Mouse (Mus musculus): Measurements from ENCODE around the gene Exog. TPM values are rescaled to one million over a fixed set of nuclear protein-coding genes. Genes with fewer than 3 reads are reported as not detected.

The Exog gene
- polyA plus RNA-seq, 1 experiment from 2014 or later, result 29.0 TPM

- Histone ChIP-seq H3K27me3 (ENCODE audit: control insufficient read depth, insufficient read depth, low read length) (no peaks in the 10 kb centered on the region), H3K36me3 (ENCODE audit: control insufficient read depth, insufficient read depth, low read length) (no peaks in the 10 kb centered on the region), H3K4me1 (ENCODE audit: control insufficient read depth, insufficient read depth, low read length) (0 out of 2 replicates have a peak, but pooled peaks cover 5% of the 10 kb centered on the region), H3K27ac (ENCODE audit: low read length) (peak overlapping the region; percentile 2; the same call in 1 of the 2 replicates), H3K4me2 (replicated peaks; ENCODE audit: low read depth, low read length) (no peak overlapping the region), H3K4me3 (ENCODE audit: low read depth, low read length) (no peak overlapping the region), H3K9ac (replicated peaks; ENCODE audit: low read depth, low read length) (no peak overlapping the region), H3K9me3 (ENCODE audit: control insufficient read depth, low read depth, low read length) (peaks cover 7% of the 10 kb centered on the region; the same call in 1 of the 2 replicates)
- WGBS, result 73% methylated on average over 11 of the region's 11 CpGs
- no peak for ATAC-seq (ENCODE audit: insufficient number of reproducible peaks, insufficient read depth, low FRiP score, low read depth)
Observed at GRCm38 (mm10) chr9:119408898-119409664, 35.7 kb upstream of the Exog start.

- no peak overlapping the region for H3K9ac ChIP-seq (replicated peaks; ENCODE audit: low read depth, low read length)
- no peak overlapping the region for H3K4me3 ChIP-seq (ENCODE audit: low read depth, low read length)
- no peaks in the 10 kb centered on the region for H3K27me3 ChIP-seq (ENCODE audit: control insufficient read depth, insufficient read depth, low read length)
- WGBS, result 82% methylated on average over 5 of the region's 5 CpGs
- peaks cover 7% of the 10 kb centered on the region; the same call in 1 of the 2 replicates for H3K9me3 ChIP-seq (ENCODE audit: control insufficient read depth, low read depth, low read length)
- no peak overlapping the region for H3K27ac ChIP-seq (ENCODE audit: low read length)
- ATAC-seq (ENCODE audit: insufficient number of reproducible peaks, insufficient read depth, low FRiP score, low read depth), result no peak
- no peaks in the 10 kb centered on the region for H3K36me3 ChIP-seq (ENCODE audit: control insufficient read depth, insufficient read depth, low read length)
- H3K4me2 ChIP-seq (replicated peaks; ENCODE audit: low read depth, low read length), result no peak overlapping the region
- H3K4me1 ChIP-seq (ENCODE audit: control insufficient read depth, insufficient read depth, low read length), result 0 out of 2 replicates have a peak, but pooled peaks cover 5% of the 10 kb centered on the region
Observed at GRCm38 (mm10) chr9:119409864-119410263, 34.9 kb upstream of the Exog start.

GRCm38 (mm10) chr9:119418025-119418424 is 26.7 kb upstream of the Exog start:
- H3K27ac ChIP-seq (ENCODE audit: low read length), result no peak overlapping the region

GRCm38 (mm10) chr9:119419852-119420438 is 24.8 kb upstream of the Exog start:
- no peaks in the 10 kb centered on the region for H3K36me3 ChIP-seq (ENCODE audit: control insufficient read depth, insufficient read depth, low read length)
- H3K9ac ChIP-seq (replicated peaks; ENCODE audit: low read depth, low read length), result no peak overlapping the region
- WGBS, result 79% methylated on average over 12 of the region's 12 CpGs
- no peak for ATAC-seq (ENCODE audit: insufficient number of reproducible peaks, insufficient read depth, low FRiP score, low read depth)
- no peak overlapping the region for H3K4me3 ChIP-seq (ENCODE audit: low read depth, low read length)
- H3K9me3 ChIP-seq (ENCODE audit: control insufficient read depth, low read depth, low read length), result no peaks in the 10 kb centered on the region
- H3K4me1 ChIP-seq (ENCODE audit: control insufficient read depth, insufficient read depth, low read length), result peaks cover 10% of the 10 kb centered on the region
- no peaks in the 10 kb centered on the region for H3K27me3 ChIP-seq (ENCODE audit: control insufficient read depth, insufficient read depth, low read length)
- no peak overlapping the region for H3K4me2 ChIP-seq (replicated peaks; ENCODE audit: low read depth, low read length)
- H3K27ac ChIP-seq (ENCODE audit: low read length), result no peak overlapping the region

More at GRCm38 (mm10) chr9:119418025-119418424, 26.7 kb upstream of the Exog start:
- ATAC-seq (ENCODE audit: insufficient number of reproducible peaks, insufficient read depth, low FRiP score, low read depth), result no peak
- H3K4me3 ChIP-seq (ENCODE audit: low read depth, low read length), result no peak overlapping the region
- no peaks in the 10 kb centered on the region for H3K27me3 ChIP-seq (ENCODE audit: control insufficient read depth, insufficient read depth, low read length)
- 63% methylated on average over 18 of the region's 18 CpGs for WGBS
- H3K9ac ChIP-seq (replicated peaks; ENCODE audit: low read depth, low read length), result no peak overlapping the region
- peaks cover 3% of the 10 kb centered on the region; the same call in 1 of the 2 replicates for H3K9me3 ChIP-seq (ENCODE audit: control insufficient read depth, low read depth, low read length)
- no peak overlapping the region for H3K4me2 ChIP-seq (replicated peaks; ENCODE audit: low read depth, low read length)
- no peaks in the 10 kb centered on the region for H3K4me1 ChIP-seq (ENCODE audit: control insufficient read depth, insufficient read depth, low read length)
- no peaks in the 10 kb centered on the region for H3K36me3 ChIP-seq (ENCODE audit: control insufficient read depth, insufficient read depth, low read length)

- Histone ChIP-seq H3K27me3 (ENCODE audit: control insufficient read depth, insufficient read depth, low read length) (no peaks in the 10 kb centered on the region), H3K4me2 (replicated peaks; ENCODE audit: low read depth, low read length) (peak overlapping the region; percentile 10; the same call in 1 of the 2 replicates), H3K4me1 (ENCODE audit: control insufficient read depth, insufficient read depth, low read length) (peaks cover 29% of the 10 kb centered on the region), H3K9me3 (ENCODE audit: control insufficient read depth, low read depth, low read length) (no peaks in the 10 kb centered on the region), H3K27ac (ENCODE audit: low read length) (peak overlapping the region; percentile 59; the same call in 1 of the 2 replicates), H3K9ac (replicated peaks; ENCODE audit: low read depth, low read length) (no peak overlapping the region), H3K36me3 (ENCODE audit: control insufficient read depth, insufficient read depth, low read length) (peaks cover 2% of the 10 kb centered on the region; the same call in 1 of the 2 replicates), H3K4me3 (ENCODE audit: low read depth, low read length) (no peak overlapping the region)
- WGBS, result 25% methylated on average over 7 of the region's 7 CpGs
- peak; percentile 81 for ATAC-seq (ENCODE audit: insufficient number of reproducible peaks, insufficient read depth, low FRiP score, low read depth)
Observed at GRCm38 (mm10) chr9:119425217-119425975, 19.3 kb upstream of the Exog start.

- H3K27ac ChIP-seq (ENCODE audit: low read length), result peak overlapping the region; percentile 59; the same call in 1 of the 2 replicates
- WGBS, result 80% methylated on average over 13 of the region's 13 CpGs
- no peak overlapping the region for H3K4me2 ChIP-seq (replicated peaks; ENCODE audit: low read depth, low read length)
- no peak overlapping the region for H3K4me3 ChIP-seq (ENCODE audit: low read depth, low read length)
- no peak overlapping the region for H3K9ac ChIP-seq (replicated peaks; ENCODE audit: low read depth, low read length)
- H3K4me1 ChIP-seq (ENCODE audit: control insufficient read depth, insufficient read depth, low read length), result peaks cover 29% of the 10 kb centered on the region
- no peaks in the 10 kb centered on the region for H3K9me3 ChIP-seq (ENCODE audit: control insufficient read depth, low read depth, low read length)
- ATAC-seq (ENCODE audit: insufficient number of reproducible peaks, insufficient read depth, low FRiP score, low read depth), result no peak
- H3K27me3 ChIP-seq (ENCODE audit: control insufficient read depth, insufficient read depth, low read length), result no peaks in the 10 kb centered on the region
- H3K36me3 ChIP-seq (ENCODE audit: control insufficient read depth, insufficient read depth, low read length), result peaks cover 2% of the 10 kb centered on the region; the same call in 1 of the 2 replicates
Observed at GRCm38 (mm10) chr9:119425976-119426415, 18.7 kb upstream of the Exog start.

DNA sequence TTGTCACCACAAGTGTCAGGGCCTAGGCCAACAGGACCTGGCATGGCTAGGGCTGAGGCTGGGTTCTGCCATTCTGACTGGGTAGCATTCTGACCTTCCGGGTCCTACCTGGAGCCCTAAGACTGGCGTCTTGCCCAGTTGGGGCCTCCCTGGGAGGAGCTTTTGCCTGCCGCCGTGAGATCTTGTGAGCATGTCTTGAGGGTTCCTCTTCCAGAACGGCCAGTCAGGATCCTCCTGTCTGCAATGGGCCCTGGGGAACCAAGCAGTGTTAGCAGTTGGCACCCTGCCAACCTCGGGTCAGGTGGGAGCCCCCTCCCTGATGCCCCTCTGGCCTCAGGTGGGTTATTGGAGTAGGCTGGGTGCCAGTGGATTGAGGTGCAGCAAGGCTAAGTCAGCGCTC is 18.3 kb upstream of the Exog start:
- 64% methylated on average over 7 of the region's 7 CpGs for WGBS
- H3K27ac ChIP-seq (ENCODE audit: low read length), result no peak overlapping the region; the same call in 1 of the 2 replicates
- H3K4me1 ChIP-seq (ENCODE audit: control insufficient read depth, insufficient read depth, low read length), result peaks cover 29% of the 10 kb centered on the region
- no peak for ATAC-seq (ENCODE audit: insufficient number of reproducible peaks, insufficient read depth, low FRiP score, low read depth)
- H3K4me2 ChIP-seq (replicated peaks; ENCODE audit: low read depth, low read length), result no peak overlapping the region
- no peaks in the 10 kb centered on the region for H3K9me3 ChIP-seq (ENCODE audit: control insufficient read depth, low read depth, low read length)
- H3K27me3 ChIP-seq (ENCODE audit: control insufficient read depth, insufficient read depth, low read length), result no peaks in the 10 kb centered on the region
- no peak overlapping the region for H3K4me3 ChIP-seq (ENCODE audit: low read depth, low read length)
- no peak overlapping the region for H3K9ac ChIP-seq (replicated peaks; ENCODE audit: low read depth, low read length)
- H3K36me3 ChIP-seq (ENCODE audit: control insufficient read depth, insufficient read depth, low read length), result peaks cover 2% of the 10 kb centered on the region; the same call in 1 of the 2 replicates

DNA sequence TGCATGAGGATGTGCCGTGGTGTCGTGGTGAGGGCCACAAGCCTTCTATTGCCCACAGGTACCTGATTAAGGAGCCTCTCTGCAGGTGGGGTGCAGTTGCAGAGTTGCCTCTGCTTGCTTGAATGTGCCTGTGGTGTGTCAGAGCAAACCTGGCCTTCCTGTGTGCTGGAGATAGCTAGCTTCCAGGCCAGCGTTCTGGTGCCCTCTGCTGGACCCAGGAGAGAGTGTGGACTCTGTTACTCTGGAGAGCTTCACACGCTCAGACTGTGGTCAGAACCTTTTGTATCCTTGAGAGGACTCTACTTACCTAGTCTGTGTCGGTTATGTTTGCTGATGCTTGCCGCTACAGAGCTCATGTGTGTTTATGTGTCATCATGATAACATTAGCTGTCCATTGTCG is 14.4 kb upstream of the Exog start:
- H3K4me3 ChIP-seq (ENCODE audit: low read depth, low read length), result no peak overlapping the region
- H3K36me3 ChIP-seq (ENCODE audit: control insufficient read depth, insufficient read depth, low read length), result peaks cover 32% of the 10 kb centered on the region
- no peaks in the 10 kb centered on the region for H3K27me3 ChIP-seq (ENCODE audit: control insufficient read depth, insufficient read depth, low read length)
- ATAC-seq (ENCODE audit: insufficient number of reproducible peaks, insufficient read depth, low FRiP score, low read depth), result peak; percentile 39; the same call in 1 of the 2 replicates
- no peak overlapping the region for H3K27ac ChIP-seq (ENCODE audit: low read length)
- 49% methylated on average over 7 of the region's 7 CpGs for WGBS
- H3K4me1 ChIP-seq (ENCODE audit: control insufficient read depth, insufficient read depth, low read length), result peaks cover 16% of the 10 kb centered on the region
- H3K9me3 ChIP-seq (ENCODE audit: control insufficient read depth, low read depth, low read length), result no peaks in the 10 kb centered on the region
- no peak overlapping the region for H3K9ac ChIP-seq (replicated peaks; ENCODE audit: low read depth, low read length)
- H3K4me2 ChIP-seq (replicated peaks; ENCODE audit: low read depth, low read length), result no peak overlapping the region

Measured in stomach, embryonic 14.5 days (tissue).